Mouse (Mus musculus): ENCODE measurements around the gene Fgfr2. TPM values are rescaled to one million over a fixed set of nuclear protein-coding genes. Genes with fewer than 3 reads are reported as not detected.

Fgfr2 gene
- total RNA-seq, 2 experiments from 2014 or later, result 44.0 to 52.8 TPM

- DNase-seq (ENCODE audit: low spot score in 2 of 2), result no peak
Observed at GRCm38 (mm10) chr7:132761409-132761808, 361.7 kb downstream of the Fgfr2 start.

- no peak for DNase-seq (ENCODE audit: low spot score in 2 of 2)
Observed at GRCm38 (mm10) chr7:132760589-132761180, 362.5 kb downstream of the Fgfr2 start.

- DNase-seq (ENCODE audit: low spot score in 2 of 2), result no peak
Observed at GRCm38 (mm10) chr7:132759926-132760325, 363.2 kb downstream of the Fgfr2 start.

- DNase-seq (ENCODE audit: low spot score in 2 of 2), result no peak
Observed at GRCm38 (mm10) chr7:132759405-132759891, 363.7 kb downstream of the Fgfr2 start.

GRCm38 (mm10) chr7:132758875-132759274 lies 364.3 kb downstream of the Fgfr2 start:
- DNase-seq (ENCODE audit: low spot score in 2 of 2), result no peak

- DNase-seq (ENCODE audit: low spot score in 2 of 2), result no peak
Observed at GRCm38 (mm10) chr7:132756325-132756724, 366.8 kb downstream of the Fgfr2 start.

GRCm38 (mm10) chr7:132754389-132754750 lies 368.8 kb downstream of the Fgfr2 start:
- DNase-seq (ENCODE audit: low spot score in 2 of 2), result no peak

GRCm38 (mm10) chr7:132753518-132754388 lies 369.4 kb downstream of the Fgfr2 start:
- no peak for DNase-seq (ENCODE audit: low spot score in 2 of 2)

GRCm38 (mm10) chr7:132751716-132752115 lies 371.4 kb downstream of the Fgfr2 start:
- DNase-seq (ENCODE audit: low spot score in 2 of 2), result no peak

GRCm38 (mm10) chr7:132749504-132749903 lies 373.6 kb downstream of the Fgfr2 start:
- no peak for DNase-seq (ENCODE audit: low spot score in 2 of 2)

- no peak for DNase-seq (ENCODE audit: low spot score in 2 of 2)
Observed at GRCm38 (mm10) chr7:132748076-132748769, 374.9 kb downstream of the Fgfr2 start.

GRCm38 (mm10) chr7:132747096-132747495 lies 376.1 kb downstream of the Fgfr2 start:
- no peak for DNase-seq (ENCODE audit: low spot score in 2 of 2)

GRCm38 (mm10) chr7:132742912-132743311 lies 380.2 kb downstream of the Fgfr2 start:
- DNase-seq (ENCODE audit: low spot score in 2 of 2), result no peak

GRCm38 (mm10) chr7:132739829-132740228 lies 383.3 kb downstream of the Fgfr2 start:
- no peak for DNase-seq (ENCODE audit: low spot score in 2 of 2)

GRCm38 (mm10) chr7:132738844-132739243 lies 384.3 kb downstream of the Fgfr2 start:
- no peak for DNase-seq (ENCODE audit: low spot score in 2 of 2)

- DNase-seq (ENCODE audit: low spot score in 2 of 2), result peak; percentile 70
Observed at GRCm38 (mm10) chr7:132736099-132736862, 386.9 kb downstream of the Fgfr2 start.

GRCm38 (mm10) chr7:132735145-132735544 lies 388.0 kb downstream of the Fgfr2 start:
- DNase-seq (ENCODE audit: low spot score in 2 of 2), result no peak

GRCm38 (mm10) chr7:132734222-132734621 lies 388.9 kb downstream of the Fgfr2 start:
- no peak for DNase-seq (ENCODE audit: low spot score in 2 of 2)

- no peak for DNase-seq (ENCODE audit: low spot score in 2 of 2)
Observed at GRCm38 (mm10) chr7:132733521-132733920, 389.6 kb downstream of the Fgfr2 start.

GRCm38 (mm10) chr7:132732136-132732789 lies 390.9 kb downstream of the Fgfr2 start:
- DNase-seq (ENCODE audit: low spot score in 2 of 2), result no peak

GRCm38 (mm10) chr7:132731558-132731957 lies 391.6 kb downstream of the Fgfr2 start:
- no peak for DNase-seq (ENCODE audit: low spot score in 2 of 2)

All from left cerebral cortex, adult 18-20 months (tissue).